Mouse (Mus musculus): Measurements from ENCODE around the gene Sept1. TPM values are rescaled to one million over a fixed set of nuclear protein-coding genes. Genes with fewer than 3 reads are reported as not detected.

The Sept1 gene
- polyA plus RNA-seq, 1 experiment, result 1,102 TPM

DNA sequence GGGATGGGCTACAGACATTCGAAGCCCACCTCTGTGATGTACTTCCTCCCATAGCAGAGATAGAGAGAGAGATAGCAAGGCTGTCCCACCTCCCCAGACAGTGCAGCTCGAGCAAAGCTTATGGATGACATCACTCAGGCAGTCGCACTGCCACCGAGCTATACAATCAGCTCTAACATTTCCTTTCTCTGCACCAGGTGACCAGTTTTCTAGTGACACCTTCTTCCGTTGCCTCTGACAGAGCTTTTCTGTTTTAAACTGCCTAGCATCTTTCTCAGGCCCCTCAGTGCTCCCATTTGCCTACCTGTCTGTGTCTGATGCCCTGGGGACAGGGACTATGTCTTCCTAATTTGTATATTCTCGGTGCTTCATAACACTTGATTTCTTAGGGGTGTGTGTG, 12.5 kb downstream of the Sept1 start:
- H3K4me3 ChIP-seq (ENCODE audit: control insufficient read depth, insufficient read depth, low read length), result no peak overlapping the region
- peaks cover 36% of the 10 kb centered on the region for H3K4me1 ChIP-seq (replicated peaks; ENCODE audit: control insufficient read depth, insufficient read depth, low read length)
- TF ChIP-seq CTCF (IDR thresholded peaks at IDR 0.05; ENCODE audit: borderline replicate concordance, control insufficient read depth, extremely low read depth, insufficient read depth, low read length, poor library complexity), result no peak
- TF ChIP-seq POLR2A (IDR thresholded peaks at IDR 0.05; ENCODE audit: control insufficient read depth, extremely low read depth, insufficient read depth, low read length, poor library complexity), result no peak
- no peak for DNase-seq
- peak overlapping the region; percentile 53 for H3K27ac ChIP-seq (ENCODE audit: control insufficient read depth, insufficient read depth, low read length)
- H3K36me3 ChIP-seq (ENCODE audit: control insufficient read depth, insufficient read depth, low read length), result no peaks in the 10 kb centered on the region; the same call in 1 of the 2 replicates
- no peaks in the 10 kb centered on the region for H3K27me3 ChIP-seq (ENCODE audit: control insufficient read depth, insufficient read depth, low read length)
- 42% methylated on average over 6 of the region's 6 CpGs for WGBS

DNA sequence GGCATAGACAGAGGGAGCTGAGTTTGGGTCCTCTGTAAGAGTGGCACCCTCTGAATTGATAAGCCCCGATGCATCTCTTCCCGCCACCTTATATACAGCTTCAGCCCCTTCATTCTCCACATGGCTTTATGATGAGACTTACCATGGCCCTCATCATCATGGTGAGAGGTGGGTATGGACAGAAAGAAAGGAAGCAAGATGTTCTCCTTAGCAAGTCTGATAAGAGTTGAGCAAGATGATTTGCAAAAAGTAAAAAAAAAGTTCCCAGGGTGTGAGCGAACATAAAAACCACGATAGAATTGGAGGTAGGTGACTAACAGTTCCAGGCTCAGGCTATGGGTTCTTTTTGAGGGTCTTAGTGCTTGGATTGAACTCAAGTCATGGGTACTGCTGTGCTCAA, 14.3 kb downstream of the Sept1 start:
- 20% methylated on average over 4 of the region's 4 CpGs for WGBS
- no peak for DNase-seq
- peak overlapping the region; percentile 97 for H3K27ac ChIP-seq (ENCODE audit: control insufficient read depth, insufficient read depth, low read length)
- H3K27me3 ChIP-seq (ENCODE audit: control insufficient read depth, insufficient read depth, low read length), result no peaks in the 10 kb centered on the region
- peak overlapping the region; percentile 30 for H3K4me3 ChIP-seq (ENCODE audit: control insufficient read depth, insufficient read depth, low read length)
- peaks cover 49% of the 10 kb centered on the region for H3K4me1 ChIP-seq (replicated peaks; ENCODE audit: control insufficient read depth, insufficient read depth, low read length)
- no peak for TF ChIP-seq POLR2A (IDR thresholded peaks at IDR 0.05; ENCODE audit: control insufficient read depth, extremely low read depth, insufficient read depth, low read length, poor library complexity)
- no peak for TF ChIP-seq CTCF (IDR thresholded peaks at IDR 0.05; ENCODE audit: borderline replicate concordance, control insufficient read depth, extremely low read depth, insufficient read depth, low read length, poor library complexity)
- H3K36me3 ChIP-seq (ENCODE audit: control insufficient read depth, insufficient read depth, low read length), result peaks cover 14% of the 10 kb centered on the region

DNA sequence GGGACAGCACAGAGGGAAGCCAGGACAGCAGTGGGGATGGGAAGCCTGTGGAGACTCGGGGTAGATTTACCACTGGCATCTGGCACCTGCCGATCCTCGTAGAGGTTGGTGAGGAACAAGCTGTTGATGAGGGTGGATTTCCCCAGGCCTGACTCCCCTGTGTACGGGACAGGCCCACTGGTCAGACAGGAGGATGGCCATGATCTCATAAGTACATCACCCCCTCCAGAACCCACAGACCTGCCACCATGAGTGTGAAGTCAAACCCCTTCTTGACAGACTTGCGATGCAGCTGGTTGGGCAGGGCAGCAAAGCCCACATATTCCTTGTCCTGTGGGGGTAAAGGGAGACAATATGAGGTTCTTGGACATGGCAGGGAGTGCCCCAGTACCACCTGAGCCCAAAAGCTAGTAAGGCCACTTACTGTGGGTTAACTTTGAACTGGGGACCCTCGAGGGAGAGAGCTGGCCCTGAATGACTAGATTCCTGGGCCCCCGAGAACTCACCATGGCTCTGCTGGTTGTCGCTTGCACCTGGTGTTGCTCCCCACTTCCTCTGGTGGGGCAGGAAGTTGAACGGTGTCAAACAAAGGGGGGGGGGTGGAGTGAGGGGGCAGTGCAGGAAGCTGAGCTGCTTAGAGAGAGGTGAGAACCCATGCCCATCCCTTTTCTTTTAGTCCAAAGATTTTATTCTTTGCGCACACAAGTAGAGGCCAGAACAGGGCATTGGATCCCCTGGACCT, 14.9 kb downstream of the Sept1 start:
- Histone ChIP-seq H3K36me3 (ENCODE audit: control insufficient read depth, insufficient read depth, low read length) (peaks cover 14% of the 10 kb centered on the region), H3K4me1 (replicated peaks; ENCODE audit: control insufficient read depth, insufficient read depth, low read length) (peaks cover 53% of the 10 kb centered on the region), H3K27ac (ENCODE audit: control insufficient read depth, insufficient read depth, low read length) (peak overlapping the region; percentile 98), H3K4me3 (ENCODE audit: control insufficient read depth, insufficient read depth, low read length) (peak overlapping the region; percentile 88), H3K27me3 (ENCODE audit: control insufficient read depth, insufficient read depth, low read length) (no peaks in the 10 kb centered on the region)
- DNase-seq, result peak; percentile 81
- TF ChIP-seq POLR2A (IDR thresholded peaks at IDR 0.05; ENCODE audit: control insufficient read depth, extremely low read depth, insufficient read depth, low read length, poor library complexity), result peak; percentile 93
- TF ChIP-seq CTCF (IDR thresholded peaks at IDR 0.05; ENCODE audit: borderline replicate concordance, control insufficient read depth, extremely low read depth, insufficient read depth, low read length, poor library complexity), result no peak
- WGBS, result 5% methylated on average over 10 of the region's 10 CpGs

DNA sequence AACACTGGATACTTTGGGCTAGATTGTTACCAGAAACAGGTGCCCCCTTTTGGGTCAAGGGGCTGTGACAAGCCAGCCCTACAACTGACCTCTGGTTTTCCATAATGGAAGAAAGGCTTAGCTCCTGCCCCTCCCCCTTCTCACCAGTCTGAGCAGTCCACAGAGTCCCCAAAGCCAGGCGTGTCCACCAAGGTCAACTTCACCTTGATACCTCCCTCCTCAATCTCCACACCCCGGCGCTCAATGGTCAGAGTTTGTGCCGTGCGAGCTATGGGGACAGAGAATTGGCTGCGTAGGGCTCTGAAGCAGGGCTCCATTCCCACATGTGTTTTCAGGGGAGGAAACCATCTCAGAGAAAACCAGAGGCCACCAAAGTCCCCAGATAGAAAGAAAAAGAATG, 15.5 kb downstream of the Sept1 start:
- peak overlapping the region; percentile 98 for H3K27ac ChIP-seq (ENCODE audit: control insufficient read depth, insufficient read depth, low read length)

DNA sequence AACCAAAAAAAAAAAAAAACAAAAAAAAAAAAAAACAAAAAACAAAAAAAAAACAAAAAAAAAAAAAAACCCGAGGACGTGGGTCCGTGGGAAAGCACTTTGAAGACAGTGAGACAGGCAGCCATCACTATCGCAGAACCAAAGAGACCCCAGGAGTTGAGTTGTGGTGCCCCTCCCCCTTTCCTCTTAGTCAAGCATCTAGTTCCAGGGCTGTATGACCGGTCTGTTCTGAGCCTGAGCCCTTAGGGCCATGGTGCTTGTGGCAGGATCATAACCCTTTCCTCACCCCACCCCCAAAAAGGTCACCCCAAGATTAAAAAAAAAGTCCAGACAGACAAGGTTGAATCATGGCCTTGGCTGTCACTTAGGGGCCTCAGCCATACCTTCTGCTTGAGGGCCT, 16.6 kb downstream of the Sept1 start:
- Histone ChIP-seq H3K27ac (ENCODE audit: control insufficient read depth, insufficient read depth, low read length) (no peak overlapping the region), H3K36me3 (ENCODE audit: control insufficient read depth, insufficient read depth, low read length) (peaks cover 14% of the 10 kb centered on the region), H3K4me1 (replicated peaks; ENCODE audit: control insufficient read depth, insufficient read depth, low read length) (peaks cover 59% of the 10 kb centered on the region), H3K4me3 (ENCODE audit: control insufficient read depth, insufficient read depth, low read length) (peak overlapping the region; percentile 31), H3K27me3 (ENCODE audit: control insufficient read depth, insufficient read depth, low read length) (no peaks in the 10 kb centered on the region)
- no peak for DNase-seq
- no peak for TF ChIP-seq POLR2A (IDR thresholded peaks at IDR 0.05; ENCODE audit: control insufficient read depth, extremely low read depth, insufficient read depth, low read length, poor library complexity)
- no peak for TF ChIP-seq CTCF (IDR thresholded peaks at IDR 0.05; ENCODE audit: borderline replicate concordance, control insufficient read depth, extremely low read depth, insufficient read depth, low read length, poor library complexity)
- 57% methylated on average over 5 of the region's 5 CpGs for WGBS

More for the DNA sequence above, 15.5 kb downstream of the Sept1 start:
- H3K27me3 ChIP-seq (ENCODE audit: control insufficient read depth, insufficient read depth, low read length), result no peaks in the 10 kb centered on the region
- no peak for DNase-seq
- H3K4me1 ChIP-seq (replicated peaks; ENCODE audit: control insufficient read depth, insufficient read depth, low read length), result peaks cover 56% of the 10 kb centered on the region
- peaks cover 14% of the 10 kb centered on the region for H3K36me3 ChIP-seq (ENCODE audit: control insufficient read depth, insufficient read depth, low read length)
- no peak for TF ChIP-seq POLR2A (IDR thresholded peaks at IDR 0.05; ENCODE audit: control insufficient read depth, extremely low read depth, insufficient read depth, low read length, poor library complexity)
- no peak for TF ChIP-seq CTCF (IDR thresholded peaks at IDR 0.05; ENCODE audit: borderline replicate concordance, control insufficient read depth, extremely low read depth, insufficient read depth, low read length, poor library complexity)
- H3K4me3 ChIP-seq (ENCODE audit: control insufficient read depth, insufficient read depth, low read length), result peak overlapping the region; percentile 88
- 29% methylated on average over 6 of the region's 6 CpGs for WGBS

DNA sequence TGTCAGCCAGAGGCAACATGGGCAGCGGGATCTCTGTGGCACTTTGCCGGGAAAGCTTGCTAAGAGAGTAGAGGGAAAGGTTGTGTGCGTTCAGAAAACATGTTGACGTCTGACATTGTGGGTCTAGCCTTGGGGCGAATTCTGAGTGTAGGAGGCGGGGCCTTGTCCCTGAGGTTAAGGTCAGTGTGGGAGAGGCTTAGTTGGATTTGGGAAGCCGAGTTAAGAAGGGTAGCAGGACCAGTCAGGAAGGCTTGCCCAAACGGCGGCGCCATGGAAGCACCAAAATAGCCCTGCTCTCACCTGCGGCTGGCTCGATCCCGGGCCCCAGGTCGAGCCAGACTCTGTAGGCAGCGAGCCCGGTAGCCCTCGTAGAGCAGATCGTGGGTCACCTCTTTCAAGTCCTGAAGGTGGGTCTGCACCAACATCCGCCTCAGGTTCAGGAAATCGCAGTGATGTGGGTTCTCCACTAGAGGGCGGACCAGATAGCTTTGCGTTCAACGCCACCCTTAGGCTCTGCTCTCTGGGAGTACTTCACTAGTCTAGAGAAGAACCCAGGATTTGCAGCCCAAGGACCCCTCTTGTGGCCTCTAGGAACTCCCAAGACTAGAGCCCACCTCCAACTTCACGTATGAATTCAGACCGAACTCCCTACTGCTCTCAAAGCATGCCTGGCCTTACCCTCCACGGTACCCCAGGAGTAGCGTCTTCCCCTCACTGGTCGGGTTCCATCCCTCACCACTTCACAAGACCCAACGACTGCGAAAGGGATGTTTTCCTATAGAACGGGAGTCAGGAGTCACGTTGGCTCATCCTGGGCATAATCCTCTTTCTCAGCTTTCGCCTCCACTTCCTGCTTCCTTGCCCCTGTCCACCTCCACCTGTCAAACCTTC, 17.7 kb downstream of the Sept1 start:
- H3K27ac ChIP-seq (ENCODE audit: control insufficient read depth, insufficient read depth, low read length), result peak overlapping the region; percentile 44; the same call in 1 of the 2 replicates
- peak; percentile 82 for DNase-seq
- WGBS, result 46% methylated on average over 33 of the region's 33 CpGs

More for the DNA sequence above, 17.7 kb downstream of the Sept1 start:
- Histone ChIP-seq H3K36me3 (ENCODE audit: control insufficient read depth, insufficient read depth, low read length) (peaks cover 14% of the 10 kb centered on the region), H3K4me3 (ENCODE audit: control insufficient read depth, insufficient read depth, low read length) (peak overlapping the region; percentile 20), H3K4me1 (replicated peaks; ENCODE audit: control insufficient read depth, insufficient read depth, low read length) (peaks cover 63% of the 10 kb centered on the region), H3K27me3 (ENCODE audit: control insufficient read depth, insufficient read depth, low read length) (no peaks in the 10 kb centered on the region)
- TF ChIP-seq CTCF (IDR thresholded peaks at IDR 0.05; ENCODE audit: borderline replicate concordance, control insufficient read depth, extremely low read depth, insufficient read depth, low read length, poor library complexity), result peak; percentile 77; the same call in 1 of the 2 replicates
- TF ChIP-seq POLR2A (IDR thresholded peaks at IDR 0.05; ENCODE audit: control insufficient read depth, extremely low read depth, insufficient read depth, low read length, poor library complexity), result no peak
